Mouse (Mus musculus): ENCODE data around the gene Fmo2. TPM values are rescaled to one million over a fixed set of nuclear protein-coding genes. Genes with fewer than 3 reads are reported as not detected.

The Fmo2 gene
- polyA plus RNA-seq, 1 experiment from 2014 or later = not detected

DNA sequence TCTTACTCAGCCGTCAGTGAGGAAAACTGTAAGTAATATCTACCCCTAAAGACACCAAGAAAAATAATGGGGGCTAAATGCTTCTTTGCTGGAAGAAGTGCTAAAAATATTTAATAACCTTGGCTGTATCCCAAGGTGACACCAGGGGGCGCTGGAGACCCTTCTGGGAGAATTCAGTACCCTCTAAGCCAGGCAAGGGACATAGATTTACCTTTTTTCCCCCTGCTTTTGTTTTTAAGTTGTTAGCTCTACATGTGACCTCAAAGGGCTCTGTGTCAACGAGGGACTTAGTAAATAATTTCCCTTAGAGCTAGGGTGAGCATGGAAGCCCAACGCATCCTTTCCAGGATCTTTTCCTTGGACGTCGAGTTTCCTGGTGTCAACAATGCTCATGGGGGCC, 2.6 kb downstream of the Fmo2 start:
- Histone ChIP-seq H3K9ac (replicated peaks; ENCODE audit: low read depth, low read length) (no peak overlapping the region), H3K4me2 (ENCODE audit: low read length) (no peak overlapping the region), H3K36me3 (ENCODE audit: control insufficient read depth, insufficient read depth) (no peaks in the 10 kb centered on the region), H3K4me1 (replicated peaks; ENCODE audit: control insufficient read depth, insufficient read depth, low read length) (no peaks in the 10 kb centered on the region), H3K27ac (ENCODE audit: low read length) (no peak overlapping the region), H3K9me3 (ENCODE audit: control insufficient read depth, low read length) (no peaks in the 10 kb centered on the region), H3K4me3 (replicated peaks; ENCODE audit: low read length) (no peak overlapping the region), H3K27me3 (replicated peaks; ENCODE audit: control insufficient read depth, insufficient read depth, low read length) (no peaks in the 10 kb centered on the region)
- WGBS = 45% methylated on average over 6 of the region's 6 CpGs
- peak; percentile 61; the same call in 1 of the 2 replicates for ATAC-seq

DNA sequence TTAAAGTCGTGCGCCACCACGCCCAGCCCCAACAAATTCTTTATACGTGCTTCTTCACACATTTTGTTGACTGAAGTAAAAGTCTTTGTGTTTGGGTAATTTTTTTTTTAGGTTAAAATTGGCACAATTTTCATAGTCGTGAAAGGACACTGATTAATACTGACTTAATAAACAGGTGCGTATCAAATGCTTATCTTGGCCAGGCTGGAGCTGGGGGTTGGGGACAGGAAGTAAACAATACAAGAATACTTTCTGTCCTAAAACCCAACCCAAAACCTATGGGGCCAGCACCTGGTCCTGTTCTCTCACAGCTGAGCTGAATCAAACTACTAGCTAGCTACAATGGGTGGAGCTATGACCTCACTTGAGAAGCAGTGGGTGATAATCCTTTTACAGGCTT, 5.5 kb downstream of the Fmo2 start:
- Histone ChIP-seq H3K4me3 (replicated peaks; ENCODE audit: low read length) (no peak overlapping the region), H3K36me3 (ENCODE audit: control insufficient read depth, insufficient read depth) (no peaks in the 10 kb centered on the region), H3K4me1 (replicated peaks; ENCODE audit: control insufficient read depth, insufficient read depth, low read length) (no peaks in the 10 kb centered on the region), H3K9ac (replicated peaks; ENCODE audit: low read depth, low read length) (no peak overlapping the region), H3K27ac (ENCODE audit: low read length) (no peak overlapping the region), H3K4me2 (ENCODE audit: low read length) (no peak overlapping the region), H3K27me3 (replicated peaks; ENCODE audit: control insufficient read depth, insufficient read depth, low read length) (no peaks in the 10 kb centered on the region), H3K9me3 (ENCODE audit: control insufficient read depth, low read length) (no peaks in the 10 kb centered on the region; the same call in 1 of the 2 replicates)
- no peak for ATAC-seq
- 94% methylated on average over 6 of the region's 6 CpGs for WGBS

GRCm38 (mm10) chr1:162891980-162892451, 6.5 kb downstream of the Fmo2 start:
- WGBS = 82% methylated on average over 6 of the region's 6 CpGs
- Histone ChIP-seq H3K9me3 (ENCODE audit: control insufficient read depth, low read length) (no peaks in the 10 kb centered on the region; the same call in 1 of the 2 replicates), H3K27ac (ENCODE audit: low read length) (no peak overlapping the region), H3K4me2 (ENCODE audit: low read length) (no peak overlapping the region), H3K27me3 (replicated peaks; ENCODE audit: control insufficient read depth, insufficient read depth, low read length) (no peaks in the 10 kb centered on the region), H3K4me1 (replicated peaks; ENCODE audit: control insufficient read depth, insufficient read depth, low read length) (no peaks in the 10 kb centered on the region), H3K4me3 (replicated peaks; ENCODE audit: low read length) (no peak overlapping the region), H3K36me3 (ENCODE audit: control insufficient read depth, insufficient read depth) (no peaks in the 10 kb centered on the region), H3K9ac (replicated peaks; ENCODE audit: low read depth, low read length) (no peak overlapping the region)
- ATAC-seq = no peak

- ATAC-seq = no peak
- Histone ChIP-seq H3K4me2 (ENCODE audit: low read length) (no peak overlapping the region), H3K4me1 (replicated peaks; ENCODE audit: control insufficient read depth, insufficient read depth, low read length) (no peaks in the 10 kb centered on the region), H3K36me3 (ENCODE audit: control insufficient read depth, insufficient read depth) (no peaks in the 10 kb centered on the region), H3K27ac (ENCODE audit: low read length) (no peak overlapping the region), H3K9ac (replicated peaks; ENCODE audit: low read depth, low read length) (no peak overlapping the region), H3K4me3 (replicated peaks; ENCODE audit: low read length) (no peak overlapping the region), H3K9me3 (ENCODE audit: control insufficient read depth, low read length) (no peaks in the 10 kb centered on the region; the same call in 1 of the 2 replicates), H3K27me3 (replicated peaks; ENCODE audit: control insufficient read depth, insufficient read depth, low read length) (no peaks in the 10 kb centered on the region)
- WGBS = 91% methylated on average over 12 of the region's 12 CpGs
Measured at GRCm38 (mm10) chr1:162888646-162889045, 9.9 kb downstream of the Fmo2 start.

DNA sequence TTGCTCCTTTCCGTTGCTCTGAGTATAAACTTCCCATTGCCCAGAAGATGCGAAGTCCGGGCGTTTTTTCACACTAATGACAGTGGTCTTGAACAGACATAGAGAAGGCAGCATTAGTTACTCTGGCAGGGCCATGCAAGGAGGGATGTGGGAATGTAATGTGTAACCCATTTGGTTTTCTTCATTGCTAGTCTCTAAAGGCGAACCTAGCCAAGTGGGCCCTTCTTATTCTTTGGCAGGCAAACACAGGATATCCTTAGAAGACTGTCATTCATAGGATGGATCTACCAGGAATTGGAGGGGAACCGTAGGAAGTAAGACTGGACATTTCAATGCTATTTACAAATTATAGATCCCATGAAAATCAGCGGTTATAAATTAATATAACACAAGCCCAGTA, 10.9 kb downstream of the Fmo2 start:
- no peaks in the 10 kb centered on the region for H3K4me1 ChIP-seq (replicated peaks; ENCODE audit: control insufficient read depth, insufficient read depth, low read length)
- no peaks in the 10 kb centered on the region for H3K36me3 ChIP-seq (ENCODE audit: control insufficient read depth, insufficient read depth)
- no peak overlapping the region for H3K9ac ChIP-seq (replicated peaks; ENCODE audit: low read depth, low read length)
- no peaks in the 10 kb centered on the region for H3K27me3 ChIP-seq (replicated peaks; ENCODE audit: control insufficient read depth, insufficient read depth, low read length)
- ATAC-seq = no peak
- H3K9me3 ChIP-seq (ENCODE audit: control insufficient read depth, low read length) = no peaks in the 10 kb centered on the region; the same call in 1 of the 2 replicates
- 94% methylated on average over 7 of the region's 7 CpGs for WGBS
- no peak overlapping the region for H3K4me2 ChIP-seq (ENCODE audit: low read length)
- H3K4me3 ChIP-seq (replicated peaks; ENCODE audit: low read length) = no peak overlapping the region
- no peak overlapping the region for H3K27ac ChIP-seq (ENCODE audit: low read length)

- WGBS = 85% methylated on average over 11 of the region's 11 CpGs
Measured at GRCm38 (mm10) chr1:162886138-162886816, 12.2 kb downstream of the Fmo2 start.

GRCm38 (mm10) chr1:162882681-162883080, 15.8 kb downstream of the Fmo2 start:
- ATAC-seq = no peak
- Histone ChIP-seq H3K27ac (ENCODE audit: low read length) (no peak overlapping the region), H3K9me3 (ENCODE audit: control insufficient read depth, low read length) (no peaks in the 10 kb centered on the region), H3K4me3 (replicated peaks; ENCODE audit: low read length) (no peak overlapping the region), H3K9ac (replicated peaks; ENCODE audit: low read depth, low read length) (no peak overlapping the region), H3K36me3 (ENCODE audit: control insufficient read depth, insufficient read depth) (no peaks in the 10 kb centered on the region), H3K27me3 (replicated peaks; ENCODE audit: control insufficient read depth, insufficient read depth, low read length) (no peaks in the 10 kb centered on the region), H3K4me1 (replicated peaks; ENCODE audit: control insufficient read depth, insufficient read depth, low read length) (no peaks in the 10 kb centered on the region), H3K4me2 (ENCODE audit: low read length) (no peak overlapping the region)
- 81% methylated on average over 4 of the region's 4 CpGs for WGBS

More at GRCm38 (mm10) chr1:162886138-162886816, 12.2 kb downstream of the Fmo2 start:
- Histone ChIP-seq H3K9ac (replicated peaks; ENCODE audit: low read depth, low read length) (no peak overlapping the region), H3K4me1 (replicated peaks; ENCODE audit: control insufficient read depth, insufficient read depth, low read length) (no peaks in the 10 kb centered on the region), H3K4me2 (ENCODE audit: low read length) (no peak overlapping the region), H3K4me3 (replicated peaks; ENCODE audit: low read length) (no peak overlapping the region), H3K36me3 (ENCODE audit: control insufficient read depth, insufficient read depth) (no peaks in the 10 kb centered on the region), H3K9me3 (ENCODE audit: control insufficient read depth, low read length) (no peaks in the 10 kb centered on the region; the same call in 1 of the 2 replicates), H3K27me3 (replicated peaks; ENCODE audit: control insufficient read depth, insufficient read depth, low read length) (no peaks in the 10 kb centered on the region), H3K27ac (ENCODE audit: low read length) (no peak overlapping the region)
- no peak for ATAC-seq

DNA sequence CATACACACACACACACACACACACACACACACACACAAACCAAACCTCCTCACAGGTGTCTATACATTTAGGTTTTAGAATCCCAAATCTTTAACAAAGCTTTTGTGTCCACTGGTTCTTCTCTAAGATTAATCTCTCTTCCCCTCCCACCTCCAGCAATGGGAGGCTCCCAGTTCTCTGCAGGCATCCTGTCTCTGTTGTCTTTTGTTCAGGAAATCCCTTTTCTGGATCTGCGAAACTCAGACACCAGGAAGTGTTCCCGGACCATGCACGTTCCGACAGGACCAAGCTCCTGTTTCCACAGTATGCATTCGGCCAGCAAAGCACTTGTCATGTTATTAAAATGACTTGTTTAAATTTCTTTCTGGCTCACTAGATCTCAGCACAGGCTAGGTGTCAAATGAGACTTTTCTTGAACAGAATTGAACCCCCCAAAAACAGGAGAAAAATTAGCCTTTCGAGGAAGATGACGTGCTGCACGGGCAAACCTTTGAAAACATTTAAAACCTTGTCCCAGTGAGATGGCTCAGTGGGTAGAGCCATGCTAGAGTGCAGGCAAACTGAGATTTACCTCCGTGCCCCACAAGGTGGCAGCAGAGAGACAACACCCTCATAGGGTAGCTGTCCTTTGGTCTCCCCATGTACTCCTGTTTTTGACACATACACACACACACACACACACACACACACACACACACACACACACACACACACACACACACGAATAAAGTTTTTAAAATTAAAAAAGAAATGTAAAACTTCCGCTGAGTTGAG, 18.7 kb downstream of the Fmo2 start:
- Histone ChIP-seq H3K9ac (replicated peaks; ENCODE audit: low read depth, low read length) (no peak overlapping the region), H3K4me2 (ENCODE audit: low read length) (no peak overlapping the region), H3K36me3 (ENCODE audit: control insufficient read depth, insufficient read depth) (no peaks in the 10 kb centered on the region), H3K4me3 (replicated peaks; ENCODE audit: low read length) (no peak overlapping the region), H3K27ac (ENCODE audit: low read length) (no peak overlapping the region), H3K4me1 (replicated peaks; ENCODE audit: control insufficient read depth, insufficient read depth, low read length) (no peaks in the 10 kb centered on the region), H3K9me3 (ENCODE audit: control insufficient read depth, low read length) (no peaks in the 10 kb centered on the region), H3K27me3 (replicated peaks; ENCODE audit: control insufficient read depth, insufficient read depth, low read length) (no peaks in the 10 kb centered on the region)
- ATAC-seq = no peak
- WGBS = 64% methylated on average over 11 of the region's 11 CpGs

- Histone ChIP-seq H3K36me3 (ENCODE audit: control insufficient read depth, insufficient read depth) (no peaks in the 10 kb centered on the region), H3K4me2 (ENCODE audit: low read length) (no peak overlapping the region), H3K27ac (ENCODE audit: low read length) (no peak overlapping the region), H3K9me3 (ENCODE audit: control insufficient read depth, low read length) (no peaks in the 10 kb centered on the region), H3K4me1 (replicated peaks; ENCODE audit: control insufficient read depth, insufficient read depth, low read length) (no peaks in the 10 kb centered on the region), H3K27me3 (replicated peaks; ENCODE audit: control insufficient read depth, insufficient read depth, low read length) (no peaks in the 10 kb centered on the region), H3K9ac (replicated peaks; ENCODE audit: low read depth, low read length) (no peak overlapping the region), H3K4me3 (replicated peaks; ENCODE audit: low read length) (no peak overlapping the region)
- 89% methylated on average over 3 of the region's 3 CpGs for WGBS
- no peak for ATAC-seq
Measured at GRCm38 (mm10) chr1:162875091-162875490, 23.4 kb downstream of the Fmo2 start.
